Mouse (Mus musculus): ENCODE measurements around the gene Serpinb6b.

DNA sequence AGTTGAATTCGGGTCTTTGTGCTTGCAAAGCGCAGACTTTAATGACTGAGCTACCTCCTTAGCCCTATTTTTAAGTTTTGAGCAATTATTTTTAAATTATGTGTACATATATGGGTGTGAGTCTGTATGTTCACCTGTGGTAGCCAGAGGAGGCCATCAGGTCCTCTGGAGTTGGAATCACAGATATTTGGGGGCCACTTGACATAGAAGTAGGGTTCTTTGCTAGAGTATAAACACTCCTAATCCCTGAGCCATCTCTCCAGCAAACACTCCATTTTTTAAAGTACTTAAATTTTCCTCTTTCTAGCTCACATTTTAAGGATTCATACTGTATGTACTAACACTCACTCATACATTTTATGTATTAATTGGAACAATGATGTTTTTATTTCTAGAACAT is 9.3 kb downstream of the Serpinb6b start:
- TF ChIP-seq HCFC1 (IDR thresholded peaks at IDR 0.05; ENCODE audit: borderline replicate concordance, insufficient read depth, low read length): no peak
- TF ChIP-seq MAFK (IDR thresholded peaks at IDR 0.05; ENCODE audit: insufficient read depth, low read depth, low read length): no peak
- TF ChIP-seq ZC3H11A (IDR thresholded peaks at IDR 0.05; ENCODE audit: borderline replicate concordance, low read depth, low read length): no peak
- TF ChIP-seq ZNF384 (IDR thresholded peaks at IDR 0.05; ENCODE audit: low read depth, low read length): no peak

All from ES-E14 (cell line).